Mouse (Mus musculus): ENCODE results near the gene Gm27029. TPM values are rescaled to one million over a fixed set of nuclear protein-coding genes. Genes with fewer than 3 reads are reported as not detected.
"Not testable (repeated sequence)": the region's sequence is repeated elsewhere in the genome, so short reads cannot be mapped to it uniquely, and the experiment has no call there.

Gene Gm27029
- polyA plus RNA-seq, 1 experiment, result 3.8 TPM

- Histone ChIP-seq H3K27me3 (ENCODE audit: control insufficient read depth, insufficient read depth, insufficient read length) (no peaks in the 10 kb centered on the region), H3K36me3 (ENCODE audit: control insufficient read depth, insufficient read depth) (peaks cover 6% of the 10 kb centered on the region), H3K79me2 (ENCODE audit: control insufficient read depth, insufficient read depth) (no peaks in the 10 kb centered on the region), H3K4me2 (ENCODE audit: low read depth) (no peak overlapping the region), H3K4me3 (no peak overlapping the region), H3ac (ENCODE audit: control insufficient read depth, insufficient read length) (no peak overlapping the region)
- TF ChIP-seq POLR2A (IDR thresholded peaks at IDR 0.05; ENCODE audit: insufficient read length, low read depth), result no peak
- TF ChIP-seq SRF (IDR thresholded peaks at IDR 0.05; ENCODE audit: control insufficient read depth, insufficient read length, low read depth), result no peak
- no peak for TF ChIP-seq MAX (IDR thresholded peaks at IDR 0.05; ENCODE audit: low read depth)
- no peak for TF ChIP-seq TCF3 (IDR thresholded peaks at IDR 0.05; ENCODE audit: insufficient read length, low read depth)
- TF ChIP-seq POLR2AphosphoS2 (IDR thresholded peaks at IDR 0.05; ENCODE audit: insufficient read length, low read depth), result no peak
- no peak for TF ChIP-seq USF1 (IDR thresholded peaks at IDR 0.05; ENCODE audit: low read depth)
- no peak for TF ChIP-seq CEBPB (IDR thresholded peaks at IDR 0.05; ENCODE audit: insufficient read depth, poor library complexity, severe bottlenecking)
- no peak for TF ChIP-seq TCF12 (IDR thresholded peaks at IDR 0.05; ENCODE audit: insufficient read depth, poor library complexity, severe bottlenecking)
- TF ChIP-seq MYOG (IDR thresholded peaks at IDR 0.05; ENCODE audit: control insufficient read depth in 1 of 3, insufficient read depth in 1 of 3, insufficient read length in 2 of 3, low read depth in 2 of 3), result no peak
- TF ChIP-seq E2F4 (IDR thresholded peaks at IDR 0.05; ENCODE audit: insufficient read depth), result no peak
- TF ChIP-seq REST (IDR thresholded peaks at IDR 0.05; ENCODE audit: insufficient read depth, insufficient read length), result no peak
- no peak for TF ChIP-seq MYOD1 (IDR thresholded peaks at IDR 0.05; ENCODE audit: control insufficient read depth in 1 of 3, insufficient read length in 2 of 3, low read depth in 2 of 3)
These were observed 25.8 kb upstream of the Gm27029 start for GRCm38 (mm10) chr11:101450394-101450793.

- H3K36me3 ChIP-seq (ENCODE audit: control insufficient read depth, insufficient read depth), result peaks cover 14% of the 10 kb centered on the region
- not testable (repeated sequence) for H3ac ChIP-seq (ENCODE audit: control insufficient read depth, insufficient read length); H3K27me3 ChIP-seq (ENCODE audit: control insufficient read depth, insufficient read depth, insufficient read length); H3K79me2 ChIP-seq (ENCODE audit: control insufficient read depth, insufficient read depth); H3K4me3 ChIP-seq
- H3K4me2 ChIP-seq (ENCODE audit: low read depth), result peak overlapping the region; percentile 73
These were observed 25.0 kb upstream of the Gm27029 start for GRCm38 (mm10) chr11:101449596-101449995.

GRCm38 (mm10) chr11:101448899-101449298, 24.3 kb upstream of the Gm27029 start:
- Histone ChIP-seq H3K27me3 (ENCODE audit: control insufficient read depth, insufficient read depth, insufficient read length) (no peaks in the 10 kb centered on the region), H3ac (ENCODE audit: control insufficient read depth, insufficient read length) (peak overlapping the region; percentile 3), H3K36me3 (ENCODE audit: control insufficient read depth, insufficient read depth) (peaks cover 21% of the 10 kb centered on the region), H3K79me2 (ENCODE audit: control insufficient read depth, insufficient read depth) (peaks cover 11% of the 10 kb centered on the region), H3K4me3 (peak overlapping the region; percentile 34), H3K4me2 (ENCODE audit: low read depth) (peak overlapping the region; percentile 73)
- TF ChIP-seq POLR2AphosphoS2 (IDR thresholded peaks at IDR 0.05; ENCODE audit: insufficient read length, low read depth) (no peak), CEBPB (IDR thresholded peaks at IDR 0.05; ENCODE audit: insufficient read depth, poor library complexity, severe bottlenecking) (no peak), E2F4 (IDR thresholded peaks at IDR 0.05; ENCODE audit: insufficient read depth) (no peak), REST (IDR thresholded peaks at IDR 0.05; ENCODE audit: insufficient read depth, insufficient read length) (no peak), USF1 (IDR thresholded peaks at IDR 0.05; ENCODE audit: low read depth) (no peak), SRF (IDR thresholded peaks at IDR 0.05; ENCODE audit: control insufficient read depth, insufficient read length, low read depth) (no peak), MYOD1 (IDR thresholded peaks at IDR 0.05; ENCODE audit: control insufficient read depth in 1 of 3, insufficient read length in 2 of 3, low read depth in 2 of 3) (no peak), MYOG (IDR thresholded peaks at IDR 0.05; ENCODE audit: control insufficient read depth in 1 of 3, insufficient read depth in 1 of 3, insufficient read length in 2 of 3, low read depth in 2 of 3) (no peak), TCF3 (IDR thresholded peaks at IDR 0.05; ENCODE audit: insufficient read length, low read depth) (no peak), TCF12 (IDR thresholded peaks at IDR 0.05; ENCODE audit: insufficient read depth, poor library complexity, severe bottlenecking) (no peak), MAX (IDR thresholded peaks at IDR 0.05; ENCODE audit: low read depth) (no peak), POLR2A (IDR thresholded peaks at IDR 0.05; ENCODE audit: insufficient read length, low read depth) (no peak)

GRCm38 (mm10) chr11:101448274-101448746, 23.7 kb upstream of the Gm27029 start, which contains the start of gene Ifi35:
Gene Ifi35 (plus strand): TSS chr11:101448407.
- H3K27me3 ChIP-seq (ENCODE audit: control insufficient read depth, insufficient read depth, insufficient read length), result no peaks in the 10 kb centered on the region
- peaks cover 16% of the 10 kb centered on the region for H3K79me2 ChIP-seq (ENCODE audit: control insufficient read depth, insufficient read depth)
- H3ac ChIP-seq (ENCODE audit: control insufficient read depth, insufficient read length), result peak within 1 kb of the TSS; percentile 3
- peaks cover 27% of the 10 kb centered on the region for H3K36me3 ChIP-seq (ENCODE audit: control insufficient read depth, insufficient read depth)
- peak within 1 kb of the TSS; percentile 34 for H3K4me3 ChIP-seq
- H3K4me2 ChIP-seq (ENCODE audit: low read depth), result peak within 1 kb of the TSS; percentile 73
- no peak for TF ChIP-seq TCF12 (IDR thresholded peaks at IDR 0.05; ENCODE audit: insufficient read depth, poor library complexity, severe bottlenecking)
- TF ChIP-seq REST (IDR thresholded peaks at IDR 0.05; ENCODE audit: insufficient read depth, insufficient read length), result no peak
- no peak for TF ChIP-seq USF1 (IDR thresholded peaks at IDR 0.05; ENCODE audit: low read depth)
- TF ChIP-seq POLR2AphosphoS2 (IDR thresholded peaks at IDR 0.05; ENCODE audit: insufficient read length, low read depth), result peak; percentile 74
- TF ChIP-seq POLR2A (IDR thresholded peaks at IDR 0.05; ENCODE audit: insufficient read length, low read depth), result peak; percentile 75
- no peak for TF ChIP-seq MYOG (IDR thresholded peaks at IDR 0.05; ENCODE audit: control insufficient read depth in 1 of 3, insufficient read depth in 1 of 3, insufficient read length in 2 of 3, low read depth in 2 of 3)
- TF ChIP-seq CEBPB (IDR thresholded peaks at IDR 0.05; ENCODE audit: insufficient read depth, poor library complexity, severe bottlenecking), result no peak
- no peak for TF ChIP-seq MYOD1 (IDR thresholded peaks at IDR 0.05; ENCODE audit: control insufficient read depth in 1 of 3, insufficient read length in 2 of 3, low read depth in 2 of 3)
- peak; percentile 32 for TF ChIP-seq SRF (IDR thresholded peaks at IDR 0.05; ENCODE audit: control insufficient read depth, insufficient read length, low read depth)
- TF ChIP-seq E2F4 (IDR thresholded peaks at IDR 0.05; ENCODE audit: insufficient read depth), result no peak
- no peak for TF ChIP-seq MAX (IDR thresholded peaks at IDR 0.05; ENCODE audit: low read depth)
- TF ChIP-seq TCF3 (IDR thresholded peaks at IDR 0.05; ENCODE audit: insufficient read length, low read depth), result no peak

GRCm38 (mm10) chr11:101447786-101448185, 23.2 kb upstream of the Gm27029 start:
- Histone ChIP-seq H3ac (ENCODE audit: control insufficient read depth, insufficient read length) (peak overlapping the region; percentile 3), H3K4me3 (peak overlapping the region; percentile 34), H3K79me2 (ENCODE audit: control insufficient read depth, insufficient read depth) (peaks cover 22% of the 10 kb centered on the region), H3K27me3 (ENCODE audit: control insufficient read depth, insufficient read depth, insufficient read length) (no peaks in the 10 kb centered on the region), H3K4me2 (ENCODE audit: low read depth) (peak overlapping the region; percentile 73), H3K36me3 (ENCODE audit: control insufficient read depth, insufficient read depth) (peaks cover 32% of the 10 kb centered on the region)
- TF ChIP-seq MAX (IDR thresholded peaks at IDR 0.05; ENCODE audit: low read depth) (no peak), MYOG (IDR thresholded peaks at IDR 0.05; ENCODE audit: control insufficient read depth in 1 of 3, insufficient read depth in 1 of 3, insufficient read length in 2 of 3, low read depth in 2 of 3) (no peak), REST (IDR thresholded peaks at IDR 0.05; ENCODE audit: insufficient read depth, insufficient read length) (no peak), CEBPB (IDR thresholded peaks at IDR 0.05; ENCODE audit: insufficient read depth, poor library complexity, severe bottlenecking) (no peak), TCF12 (IDR thresholded peaks at IDR 0.05; ENCODE audit: insufficient read depth, poor library complexity, severe bottlenecking) (no peak), MYOD1 (IDR thresholded peaks at IDR 0.05; ENCODE audit: control insufficient read depth in 1 of 3, insufficient read length in 2 of 3, low read depth in 2 of 3) (no peak), POLR2A (IDR thresholded peaks at IDR 0.05; ENCODE audit: insufficient read length, low read depth) (no peak)

- H3K36me3 ChIP-seq (ENCODE audit: control insufficient read depth, insufficient read depth), result peaks cover 34% of the 10 kb centered on the region
- H3K4me2 ChIP-seq (ENCODE audit: low read depth); H3K27me3 ChIP-seq (ENCODE audit: control insufficient read depth, insufficient read depth, insufficient read length); H3ac ChIP-seq (ENCODE audit: control insufficient read depth, insufficient read length); H3K4me3 ChIP-seq: not testable (repeated sequence)
- H3K79me2 ChIP-seq (ENCODE audit: control insufficient read depth, insufficient read depth), result peaks cover 28% of the 10 kb centered on the region
These were observed 22.3 kb upstream of the Gm27029 start for GRCm38 (mm10) chr11:101446860-101447259.

Measured in myocyte (in vitro differentiated cells).